Mouse (Mus musculus) layer of hippocampus, adult 6 months (tissue): Measurements from ENCODE around the gene Aanat. TPM values are rescaled to one million over a fixed set of nuclear protein-coding genes. Genes with fewer than 3 reads are reported as not detected.

Experiments
- long read RNA-seq, 2 experiments: library from polyadenylated mRNA; unstranded; transcript quantifications; one replicate each; pipeline ENCODE4 v2.0.0; 2019 to 2020
- polyA plus RNA-seq: library from polyadenylated mRNA; unstranded; fragments of <200 nt; fragmentation: Nextera tagmentation; gene quantifications from 2 replicates; pipeline ENCODE4 v1.2.3, GENCODE M21; 2021

Gene Aanat
- not detected in 2 replicates for polyA plus RNA-seq
- long read RNA-seq, experiment 1: 0 reads
- long read RNA-seq, experiment 2, partial matches to known transcripts: 0 of 1 reads
- long read RNA-seq, experiment 2, other reads (novel, unspliced or antisense): 1 of 1 reads

GRCm38 (mm10) chr11:116586310-116586709 lies at the start of gene Aanat:
Gene Aanat, plus strand, starts transcription at chr11:116586432.

GRCm38 (mm10) chr11:116581376-116581814 lies 4.8 kb upstream of the Aanat start, which contains the start of gene Ube2o:
Gene Ube2o, minus strand, starts transcription at chr11:116581447.

DNA sequence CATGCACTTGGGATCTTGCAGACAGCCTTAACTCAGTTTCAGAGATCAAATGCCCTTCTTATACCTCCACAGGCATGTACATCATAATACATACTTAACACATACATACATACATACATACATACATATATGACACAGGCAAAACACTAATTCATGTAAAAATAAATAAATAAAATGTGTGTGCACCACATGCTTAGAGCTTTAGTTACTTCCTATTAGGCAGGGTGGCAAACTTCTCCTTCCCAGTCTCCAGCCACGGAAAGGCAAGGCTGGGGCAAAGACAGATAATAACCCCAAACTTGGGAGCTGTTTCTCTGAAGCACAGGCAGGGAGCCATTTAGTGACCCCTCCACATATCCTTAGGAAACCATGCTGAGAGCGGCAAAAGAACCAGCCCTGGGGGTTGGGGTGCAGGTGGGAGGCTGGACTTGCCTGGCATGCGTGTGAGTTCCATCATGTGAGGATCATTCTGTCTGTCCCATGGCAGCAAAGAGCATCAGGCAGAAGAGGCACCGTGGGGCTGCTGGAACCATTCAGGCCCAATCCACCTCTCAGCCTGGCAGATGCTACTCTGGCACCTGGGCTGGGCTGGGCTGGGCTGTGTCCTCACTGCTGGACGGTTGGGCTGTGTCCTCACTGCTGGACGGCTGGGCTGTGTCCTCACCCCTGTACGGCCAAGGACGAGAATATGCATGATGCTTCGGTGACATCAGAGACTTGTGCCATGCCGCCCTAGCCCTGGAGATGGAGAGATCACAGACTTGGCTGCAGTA lies 40.3 kb downstream of the Aanat start, which contains the start of gene Rhbdf2:
Gene Rhbdf2, minus strand, starts transcription at position 721 of the 773 bp plus-strand sequence.

Other genes starting within 250 kb of the Aanat start
- gene Rnf157, start 173.4 kb upstream of the Aanat start, polyA plus RNA-seq: 29.6 and 31.2 TPM in 2 replicates
- 4.3 and 6.8 TPM in 2 replicates for gene Ubald2, start 152.3 kb upstream of the Aanat start, polyA plus RNA-seq
- 0.18 TPM in 1 of 2 replicates, not detected in the other for gene Qrich2, start 120.2 kb upstream of the Aanat start, polyA plus RNA-seq
- 58.7 and 68.3 TPM in 2 replicates for gene Prpsap1, start 92.2 kb upstream of the Aanat start, polyA plus RNA-seq
- 0.93 and 3.0 TPM in 2 replicates for gene Sphk1, start 55.5 kb upstream of the Aanat start, polyA plus RNA-seq
- gene Ube2o, start 5.0 kb upstream of the Aanat start, polyA plus RNA-seq: 13.6 TPM in 2 replicates
- gene Rhbdf2, start 40.6 kb downstream of the Aanat start, polyA plus RNA-seq: 0.29 and 0.50 TPM in 2 replicates
- gene Prcd, start 67.1 kb downstream of the Aanat start, polyA plus RNA-seq: 7.2 and 22.4 TPM in 2 replicates
- 27.4 and 28.1 TPM in 2 replicates for gene Cygb, start 67.9 kb downstream of the Aanat start, polyA plus RNA-seq
- not detected in 2 replicates for gene St6galnac1, start 189.1 kb downstream of the Aanat start, polyA plus RNA-seq
- gene Mxra7, start 241.6 kb downstream of the Aanat start, polyA plus RNA-seq: 7.5 and 9.3 TPM in 2 replicates